Mouse (Mus musculus) right cerebral cortex, adult 18-20 months (tissue): ENCODE measurements around the gene Vrtn.
A peak's percentile ranks its signal among the peaks of the same experiment; 100 is the strongest.

Experiments used
- DNase-seq: peaks from one replicate; pipeline ENCODE4 v3.0.0; 2022; ENCODE audit warnings: mixed read lengths

Vrtn gene

GRCm38 (mm10) chr12:84689051-84689450, 48.2 kb downstream of the Vrtn start:
- DNase-seq, result no peak

DNA sequence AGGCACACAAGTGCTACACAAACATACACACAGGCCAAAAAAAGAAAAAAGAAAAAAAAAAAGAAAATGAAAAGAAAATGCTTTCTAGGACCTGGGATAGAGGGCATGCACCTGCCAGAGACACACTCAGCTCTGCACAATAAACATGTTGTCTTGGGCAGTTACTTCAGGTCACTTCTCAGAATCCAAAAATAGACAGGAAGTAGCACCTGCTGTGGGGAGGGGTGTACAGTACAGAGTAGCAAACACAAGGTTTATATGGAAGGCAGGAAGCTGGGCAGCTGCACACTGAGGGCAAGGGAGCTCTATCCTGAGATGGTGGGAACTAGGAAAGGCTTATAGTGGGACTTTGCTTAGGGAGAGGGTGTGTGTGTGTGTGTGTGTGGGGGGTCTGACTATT, 50.5 kb downstream of the Vrtn start:
- DNase-seq, result no peak

DNA sequence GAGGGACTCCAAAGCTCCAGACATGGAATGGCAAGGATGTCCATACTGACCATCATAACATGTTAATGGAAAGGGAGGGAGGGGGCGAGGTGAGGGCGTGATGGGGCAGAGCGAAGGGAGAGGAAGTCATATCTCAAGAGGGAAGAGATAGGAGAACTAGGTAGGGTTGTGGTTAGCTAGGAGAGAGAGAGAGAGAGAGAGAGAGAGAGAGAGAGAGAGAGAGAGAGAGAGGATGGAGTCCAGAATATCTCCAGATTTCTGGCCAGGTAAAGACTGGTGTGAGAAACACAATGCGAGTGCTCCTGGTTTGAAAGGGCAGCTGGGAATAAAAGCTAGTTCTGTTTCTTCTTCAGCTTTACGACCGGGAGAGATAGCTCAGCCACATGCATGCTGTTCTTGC, 51.3 kb downstream of the Vrtn start:
- no peak for DNase-seq

GRCm38 (mm10) chr12:84698319-84699081, 57.7 kb downstream of the Vrtn start, which contains the start of gene Syndig1l:
Syndig1l (minus strand) TSS chr12:84698831.
- DNase-seq, result peak; percentile 37
